Mouse (Mus musculus) lung, embryonic 15.5 days (tissue): ENCODE results near the gene Myo6. TPM values are rescaled to one million over a fixed set of nuclear protein-coding genes. Genes with fewer than 3 reads are reported as not detected.
"Not testable (repeated sequence)": the region's sequence is repeated elsewhere in the genome, so short reads cannot be mapped to it uniquely, and the experiment has no call there.

ENCODE experiments used
- ATAC-seq: fragments of 200-750 bp; cut with Nextera tagmentation; 2 replicates; pipeline ENCODE4 v1.8.0; 2017; ENCODE audit warnings: moderate number of reproducible peaks, borderline replicate concordance; ENCODE audit not compliant: low FRiP score, low TSS enrichment; ENCODE audit errors: extremely low read depth
- H3K27ac ChIP-seq: fragments of 300-500 bp; sonication (generic); 2 replicates; pipeline ENCODE4 v1.5.1; 2015; ENCODE audit warnings: moderate library complexity, mild to moderate bottlenecking, inconsistent platforms
- H3K27me3 ChIP-seq: fragments of 300-500 bp; sonication (generic); 2 replicates; pipeline ENCODE4 v1.6.1; 2015; ENCODE audit warnings: inconsistent platforms
- H3K36me3 ChIP-seq: fragments of 300-500 bp; sonication (generic); 2 replicates; pipeline ENCODE4 v1.6.1; 2015; ENCODE audit warnings: inconsistent platforms
- H3K4me1 ChIP-seq: fragments of 300-500 bp; sonication (generic); 2 replicates; pipeline ENCODE4 v1.6.1; 2015; ENCODE audit warnings: inconsistent platforms
- H3K4me2 ChIP-seq: fragments of 300-500 bp; sonication (generic); 2 replicates; pipeline ENCODE4 v1.6.1; 2015; ENCODE audit warnings: inconsistent platforms, mild to moderate bottlenecking, moderate library complexity
- H3K4me3 ChIP-seq: fragments of 300-500 bp; sonication (generic); 2 replicates; pipeline ENCODE4 v1.5.1; 2015; ENCODE audit warnings: mild to moderate bottlenecking, inconsistent platforms
- H3K9ac ChIP-seq: fragments of 300-500 bp; sonication (generic); 2 replicates; pipeline ENCODE4 v1.6.1; 2015; ENCODE audit warnings: inconsistent platforms
- H3K9me3 ChIP-seq: fragments of 300-500 bp; sonication (generic); 2 replicates; pipeline ENCODE4 v1.6.1; 2016; ENCODE audit warnings: inconsistent platforms
- WGBS: fragments of 180-500 bp; shearing (Covaris S2); methylation state at CpG from one replicate; pipeline ENCODE4 v1.1.7; 2015; 5-methylcytosine and 5-hydroxymethylcytosine counted together
- polyA plus RNA-seq: library from polyadenylated mRNA; unstranded; fragments of >200 nt; fragmentation: Nextera tagmentation; extraction: Ambion mirVana; gene quantifications from 2 replicates; pipeline ENCODE4 v1.2.1, GENCODE M21; 2015

Gene Myo6
- polyA plus RNA-seq, 1 experiment from 2014 or later, result 28.2 TPM

GRCm38 (mm10) chr9:80313610-80314009 lies 148.8 kb downstream of the Myo6 start:
- no peak overlapping the region for H3K9ac ChIP-seq
- H3K27ac ChIP-seq, result no peak overlapping the region
- 76% methylated on average over 5 of the region's 5 CpGs for WGBS
- ATAC-seq, result no peak
- H3K4me2 ChIP-seq, result no peak overlapping the region
- H3K9me3 ChIP-seq, result no peaks in the 10 kb centered on the region
- H3K27me3 ChIP-seq, result no peaks in the 10 kb centered on the region
- H3K4me3 ChIP-seq, result no peak overlapping the region
- H3K36me3 ChIP-seq, result no peaks in the 10 kb centered on the region
- no peaks in the 10 kb centered on the region for H3K4me1 ChIP-seq

GRCm38 (mm10) chr9:80315922-80316321 lies 151.1 kb downstream of the Myo6 start:
- Histone ChIP-seq H3K27me3 (no peaks in the 10 kb centered on the region), H3K36me3 (no peaks in the 10 kb centered on the region), H3K9ac (no peak overlapping the region), H3K4me1 (no peaks in the 10 kb centered on the region), H3K27ac (no peak overlapping the region), H3K4me3 (no peak overlapping the region), H3K4me2 (no peak overlapping the region), H3K9me3 (no peaks in the 10 kb centered on the region)
- 89% methylated on average over 6 of the region's 6 CpGs for WGBS
- no peak for ATAC-seq

- Histone ChIP-seq H3K4me3 (no peak overlapping the region), H3K27me3 (no peaks in the 10 kb centered on the region), H3K9ac (no peak overlapping the region), H3K4me1 (no peaks in the 10 kb centered on the region), H3K4me2 (no peak overlapping the region), H3K9me3 (no peaks in the 10 kb centered on the region), H3K36me3 (no peaks in the 10 kb centered on the region), H3K27ac (no peak overlapping the region)
- WGBS, result 75% methylated on average over 6 of the region's 6 CpGs
- ATAC-seq, result no peak
Measured at GRCm38 (mm10) chr9:80318027-80318426, 153.2 kb downstream of the Myo6 start.

- H3K4me3 ChIP-seq, H3K4me2 ChIP-seq, H3K9me3 ChIP-seq, H3K9ac ChIP-seq, ATAC-seq, H3K27ac ChIP-seq, H3K27me3 ChIP-seq, H3K4me1 ChIP-seq, H3K36me3 ChIP-seq: not testable (repeated sequence)
- WGBS, result 92% methylated on average over 2 of the region's 2 CpGs
Measured at GRCm38 (mm10) chr9:80321051-80321887, 156.4 kb downstream of the Myo6 start.

GRCm38 (mm10) chr9:80332153-80332552 lies 167.3 kb downstream of the Myo6 start:
- 21% methylated on average over 14 of the region's 14 CpGs for WGBS
- ATAC-seq, result peak; percentile 76; the same call in 1 of the 2 replicates
- H3K9me3 ChIP-seq, result no peaks in the 10 kb centered on the region
- H3K27me3 ChIP-seq, result no peaks in the 10 kb centered on the region
- H3K4me1 ChIP-seq, result peaks cover 10% of the 10 kb centered on the region; the same call in 1 of the 2 replicates
- H3K9ac ChIP-seq, result no peak overlapping the region
- H3K4me3 ChIP-seq, result peak overlapping the region; percentile 28
- peak overlapping the region; percentile 57 for H3K4me2 ChIP-seq
- no peaks in the 10 kb centered on the region for H3K36me3 ChIP-seq
- no peak overlapping the region for H3K27ac ChIP-seq

GRCm38 (mm10) chr9:80333466-80333865 lies 168.6 kb downstream of the Myo6 start:
- WGBS, result 27% methylated on average over 8 of the region's 8 CpGs
- Histone ChIP-seq H3K4me3 (peak overlapping the region; percentile 15), H3K9me3 (no peaks in the 10 kb centered on the region)

GRCm38 (mm10) chr9:80333998-80334605 lies 169.3 kb downstream of the Myo6 start:
- H3K36me3 ChIP-seq, result no peaks in the 10 kb centered on the region
- H3K4me3 ChIP-seq, result peak overlapping the region; percentile 15; the same call in 1 of the 2 replicates
- H3K9me3 ChIP-seq, result no peaks in the 10 kb centered on the region
- peaks cover 10% of the 10 kb centered on the region; the same call in 1 of the 2 replicates for H3K4me1 ChIP-seq
- no peak overlapping the region for H3K27ac ChIP-seq
- H3K4me2 ChIP-seq, result peak overlapping the region; percentile 41
- no peak overlapping the region for H3K9ac ChIP-seq
- no peaks in the 10 kb centered on the region for H3K27me3 ChIP-seq
- 45% methylated on average over 14 of the region's 14 CpGs for WGBS
- no peak for ATAC-seq

More at GRCm38 (mm10) chr9:80333466-80333865, 168.6 kb downstream of the Myo6 start:
- no peak for ATAC-seq
- H3K27ac ChIP-seq, result no peak overlapping the region
- H3K9ac ChIP-seq, result no peak overlapping the region
- no peaks in the 10 kb centered on the region for H3K36me3 ChIP-seq
- H3K27me3 ChIP-seq, result no peaks in the 10 kb centered on the region
- peaks cover 10% of the 10 kb centered on the region; the same call in 1 of the 2 replicates for H3K4me1 ChIP-seq
- peak overlapping the region; percentile 41 for H3K4me2 ChIP-seq

- Histone ChIP-seq H3K36me3 (no peaks in the 10 kb centered on the region), H3K27ac (no peak overlapping the region), H3K4me2 (no peak overlapping the region), H3K9ac (no peak overlapping the region), H3K9me3 (no peaks in the 10 kb centered on the region), H3K4me3 (no peak overlapping the region), H3K4me1 (peaks cover 10% of the 10 kb centered on the region; the same call in 1 of the 2 replicates), H3K27me3 (no peaks in the 10 kb centered on the region)
- WGBS, result 75% methylated on average over 13 of the region's 13 CpGs
- ATAC-seq, result no peak
Measured at GRCm38 (mm10) chr9:80335660-80336357, 171.0 kb downstream of the Myo6 start.

- Histone ChIP-seq H3K27me3 (no peaks in the 10 kb centered on the region), H3K9ac (no peak overlapping the region), H3K27ac (no peak overlapping the region), H3K9me3 (no peaks in the 10 kb centered on the region), H3K36me3 (no peaks in the 10 kb centered on the region), H3K4me1 (peaks cover 10% of the 10 kb centered on the region; the same call in 1 of the 2 replicates), H3K4me2 (no peak overlapping the region), H3K4me3 (no peak overlapping the region)
- no peak for ATAC-seq
- 68% methylated on average over 6 of the region's 6 CpGs for WGBS
Measured at GRCm38 (mm10) chr9:80338026-80338425, 173.2 kb downstream of the Myo6 start.

- no peaks in the 10 kb centered on the region for H3K4me1 ChIP-seq
- 88% methylated on average over 1 of the region's 1 CpGs for WGBS
- no peak overlapping the region for H3K9ac ChIP-seq
- H3K36me3 ChIP-seq, result no peaks in the 10 kb centered on the region
- H3K27ac ChIP-seq, result no peak overlapping the region
- ATAC-seq, result no peak
- H3K4me2 ChIP-seq, result no peak overlapping the region
- no peak overlapping the region for H3K4me3 ChIP-seq
- no peaks in the 10 kb centered on the region for H3K9me3 ChIP-seq
- H3K27me3 ChIP-seq, result no peaks in the 10 kb centered on the region
Measured at GRCm38 (mm10) chr9:80340927-80341326, 176.1 kb downstream of the Myo6 start.

GRCm38 (mm10) chr9:80341756-80342155 lies 176.9 kb downstream of the Myo6 start:
- 96% methylated on average over 16 of the region's 16 CpGs for WGBS
- H3K9me3 ChIP-seq, result no peaks in the 10 kb centered on the region
- H3K9ac ChIP-seq, result no peak overlapping the region
- no peaks in the 10 kb centered on the region for H3K27me3 ChIP-seq
- H3K27ac ChIP-seq, result no peak overlapping the region
- no peak for ATAC-seq
- no peaks in the 10 kb centered on the region for H3K4me1 ChIP-seq
- no peak overlapping the region for H3K4me3 ChIP-seq
- no peaks in the 10 kb centered on the region for H3K36me3 ChIP-seq
- H3K4me2 ChIP-seq, result no peak overlapping the region

GRCm38 (mm10) chr9:80342520-80342919 lies 177.7 kb downstream of the Myo6 start:
- ATAC-seq, result no peak

More at GRCm38 (mm10) chr9:80342520-80342919, 177.7 kb downstream of the Myo6 start:
- Histone ChIP-seq H3K27me3 (no peaks in the 10 kb centered on the region), H3K4me3 (no peak overlapping the region), H3K36me3 (no peaks in the 10 kb centered on the region), H3K4me2 (no peak overlapping the region), H3K9ac (no peak overlapping the region), H3K27ac (no peak overlapping the region), H3K9me3 (no peaks in the 10 kb centered on the region), H3K4me1 (no peaks in the 10 kb centered on the region)
- 79% methylated on average over 6 of the region's 6 CpGs for WGBS
